Mouse (Mus musculus) erythroblast, embryonic 14.5 days (primary cell): ENCODE results near the gene Dgcr6. TPM values are rescaled to one million over a fixed set of nuclear protein-coding genes. Genes with fewer than 3 reads are reported as not detected.
"Not testable (repeated sequence)": the region's sequence is repeated elsewhere in the genome, so short reads cannot be mapped to it uniquely, and the experiment has no call there.

Experiments used
- H3K27me3 ChIP-seq: 2 replicates; pipeline ENCODE4 v1.6.1; 2012; ENCODE audit warnings: inconsistent platforms; ENCODE audit not compliant: control insufficient read depth
- H3K36me3 ChIP-seq: 2 replicates; pipeline ENCODE4 v1.6.1; 2012; ENCODE audit warnings: mild to moderate bottlenecking, inconsistent platforms; ENCODE audit not compliant: control insufficient read depth
- H3K4me1 ChIP-seq: 2 replicates; pipeline ENCODE4 v1.6.1; 2012; ENCODE audit warnings: inconsistent platforms; ENCODE audit not compliant: control insufficient read depth
- H3K4me3 ChIP-seq: replicated peaks from 2 replicates; pipeline ENCODE3; 2012; ENCODE audit warnings: moderate library complexity, mild to moderate bottlenecking, inconsistent platforms
- H3K9me3 ChIP-seq: 2 replicates; pipeline ENCODE4 v1.6.1; 2012; ENCODE audit warnings: low read length, inconsistent platforms, mixed read lengths; ENCODE audit not compliant: control insufficient read depth
- GATA1 ChIP-seq: IDR thresholded peaks from 2 replicates; pipeline ENCODE4 v1.6.1; 2012; ENCODE audit warnings: low read length, inconsistent platforms, mixed read lengths
- TAL1 ChIP-seq: IDR thresholded peaks from 3 replicates; pipeline ENCODE4 v1.6.1; 2012; ENCODE audit warnings: low read length, inconsistent platforms, mixed read lengths
- polyA plus RNA-seq: library from polyadenylated mRNA; stranded (reverse); fragments of >175 nt; gene quantifications from 2 replicates; pipeline ENCODE4 v1.2.3, GENCODE M21; 2012

The Dgcr6 gene
- 0.66 and 1.0 TPM in 2 replicates for polyA plus RNA-seq

GRCm38 (mm10) chr16:18052731-18053202, at the start of gene Dgcr6:
Gene Dgcr6, plus strand, starts transcription at chr16:18052860.
- Histone ChIP-seq H3K4me1 (no peaks in the 10 kb centered on the region), H3K4me3 (no peak within 1 kb of the TSS), H3K9me3 (no peaks in the 10 kb centered on the region), H3K36me3 (no peaks in the 10 kb centered on the region), H3K27me3 (no peaks in the 10 kb centered on the region)
- TF ChIP-seq GATA1 (no peak), TAL1 (no peak)

- Histone ChIP-seq H3K9me3 (no peaks in the 10 kb centered on the region), H3K4me1 (no peaks in the 10 kb centered on the region), H3K4me3 (no peak overlapping the region), H3K36me3 (no peaks in the 10 kb centered on the region), H3K27me3 (peaks cover 2% of the 10 kb centered on the region; the same call in 1 of the 2 replicates)
- TF ChIP-seq TAL1 (no peak), GATA1 (no peak)
These were observed 48.1 kb upstream of the Dgcr6 start for GRCm38 (mm10) chr16:18004589-18004988.

GRCm38 (mm10) chr16:18007083-18007482, 45.6 kb upstream of the Dgcr6 start:
- H3K9me3 ChIP-seq = no peaks in the 10 kb centered on the region
- peaks cover 4% of the 10 kb centered on the region for H3K27me3 ChIP-seq
- no peak overlapping the region for H3K4me3 ChIP-seq
- H3K4me1 ChIP-seq = no peaks in the 10 kb centered on the region
- H3K36me3 ChIP-seq = no peaks in the 10 kb centered on the region
- TF ChIP-seq TAL1 (no peak), GATA1 (no peak)

- Histone ChIP-seq H3K4me3 (no peak overlapping the region), H3K9me3 (peaks cover 2% of the 10 kb centered on the region; the same call in 1 of the 2 replicates), H3K4me1 (no peaks in the 10 kb centered on the region), H3K36me3 (no peaks in the 10 kb centered on the region), H3K27me3 (peaks cover 2% of the 10 kb centered on the region; the same call in 1 of the 2 replicates)
- TF ChIP-seq GATA1 = no peak
- no peak for TF ChIP-seq TAL1
These were observed 41.6 kb upstream of the Dgcr6 start for GRCm38 (mm10) chr16:18011101-18011500.

- H3K4me1 ChIP-seq, H3K4me3 ChIP-seq, H3K27me3 ChIP-seq, H3K36me3 ChIP-seq, H3K9me3 ChIP-seq: not testable (repeated sequence)
These were observed 36.2 kb upstream of the Dgcr6 start for GRCm38 (mm10) chr16:18016482-18016881.

GRCm38 (mm10) chr16:18022780-18023557, 29.7 kb upstream of the Dgcr6 start:
- no peaks in the 10 kb centered on the region for H3K4me1 ChIP-seq
- H3K4me3 ChIP-seq = no peak overlapping the region
- H3K9me3 ChIP-seq = no peaks in the 10 kb centered on the region
- no peaks in the 10 kb centered on the region for H3K27me3 ChIP-seq
- TF ChIP-seq TAL1 (no peak), GATA1 (no peak)
- H3K36me3 ChIP-seq = no peaks in the 10 kb centered on the region

GRCm38 (mm10) chr16:18027371-18027770, 25.3 kb upstream of the Dgcr6 start:
- Histone ChIP-seq H3K4me1 (no peaks in the 10 kb centered on the region), H3K9me3 (no peaks in the 10 kb centered on the region), H3K27me3 (no peaks in the 10 kb centered on the region; the same call in 1 of the 2 replicates), H3K36me3 (no peaks in the 10 kb centered on the region), H3K4me3 (no peak overlapping the region)
- no peak for TF ChIP-seq TAL1
- no peak for TF ChIP-seq GATA1

GRCm38 (mm10) chr16:18031752-18032151, 20.9 kb upstream of the Dgcr6 start:
- TF ChIP-seq TAL1 (no peak), GATA1 (no peak)
- H3K36me3 ChIP-seq = no peaks in the 10 kb centered on the region
- peaks cover 6% of the 10 kb centered on the region for H3K9me3 ChIP-seq
- peaks cover 2% of the 10 kb centered on the region for H3K27me3 ChIP-seq
- H3K4me1 ChIP-seq = peaks cover 7% of the 10 kb centered on the region
- no peak overlapping the region for H3K4me3 ChIP-seq

GRCm38 (mm10) chr16:18033289-18033688, 19.4 kb upstream of the Dgcr6 start:
- no peak overlapping the region for H3K4me3 ChIP-seq
- TF ChIP-seq GATA1 (no peak), TAL1 (no peak)

GRCm38 (mm10) chr16:18034286-18034685, 18.4 kb upstream of the Dgcr6 start:
- Histone ChIP-seq H3K4me3 (no peak overlapping the region), H3K27me3 (peaks cover 10% of the 10 kb centered on the region), H3K9me3 (peaks cover 6% of the 10 kb centered on the region), H3K4me1 (peaks cover 12% of the 10 kb centered on the region), H3K36me3 (no peaks in the 10 kb centered on the region)
- TF ChIP-seq GATA1 (no peak), TAL1 (no peak)

More at GRCm38 (mm10) chr16:18033289-18033688, 19.4 kb upstream of the Dgcr6 start:
- Histone ChIP-seq H3K4me1 (peaks cover 12% of the 10 kb centered on the region), H3K36me3 (no peaks in the 10 kb centered on the region), H3K27me3 (peaks cover 5% of the 10 kb centered on the region), H3K9me3 (peaks cover 6% of the 10 kb centered on the region)
